Mouse (Mus musculus) regulatory T cell (primary cell): Measurements from ENCODE around the gene Aicda.

Experiments used
- in situ Hi-C: fragments of 300-600 bp; cut with MboI, MseI; formaldehyde crosslinking; loops from one replicate; pipeline ENCODE4 v1.15.1; 2025; ENCODE audit warnings: high pct_unique_total_duplicates

Gene Aicda

DNA sequence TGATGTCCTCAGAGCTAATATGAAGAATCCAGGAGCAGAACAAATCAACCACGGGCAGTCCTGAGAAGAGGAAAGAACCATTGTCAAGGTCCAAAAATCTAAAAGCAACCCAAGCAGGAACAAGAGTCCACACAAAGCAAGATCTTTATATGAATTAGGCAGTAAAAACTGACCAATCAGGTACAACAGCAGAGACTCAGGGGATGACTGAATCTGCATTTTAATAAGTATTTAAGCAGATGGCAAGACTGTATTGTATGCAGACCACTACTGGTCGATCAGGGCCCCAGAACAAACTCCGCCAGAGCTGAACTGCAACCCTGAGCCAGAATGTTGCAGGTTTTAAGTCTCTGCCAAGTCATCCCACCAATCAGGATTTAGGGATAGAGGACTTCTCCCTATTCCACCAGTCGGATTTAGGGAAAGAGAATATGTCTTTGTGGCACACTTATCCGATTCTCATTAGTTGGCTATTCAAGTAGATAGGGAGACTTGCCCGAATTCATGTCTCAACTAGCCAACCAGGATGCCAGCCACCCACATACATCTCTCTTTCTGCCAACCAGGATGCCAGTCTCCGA is 46.6 kb downstream of the Aicda start:
- in situ Hi-C loops = no loop called here

DNA sequence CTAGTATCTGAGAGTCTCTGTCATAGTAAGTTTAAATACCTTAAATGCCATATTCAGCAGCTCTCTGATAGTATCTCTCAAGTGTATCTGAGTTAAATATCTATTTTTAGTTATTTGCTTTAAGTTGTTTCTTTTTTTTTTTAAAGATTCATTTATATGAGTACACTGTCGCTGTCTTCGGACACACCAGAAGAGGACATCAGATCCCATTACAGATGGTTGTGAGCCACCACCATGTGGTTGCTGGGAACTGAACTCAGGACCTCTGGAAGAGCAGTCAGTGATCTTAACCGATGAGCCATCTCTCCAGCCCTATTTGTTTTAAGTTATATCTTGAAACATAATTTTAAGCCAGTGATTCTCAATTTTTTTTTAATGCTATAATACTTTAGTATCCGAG is 47.4 kb downstream of the Aicda start:
- in situ Hi-C loops = no loop called here

DNA sequence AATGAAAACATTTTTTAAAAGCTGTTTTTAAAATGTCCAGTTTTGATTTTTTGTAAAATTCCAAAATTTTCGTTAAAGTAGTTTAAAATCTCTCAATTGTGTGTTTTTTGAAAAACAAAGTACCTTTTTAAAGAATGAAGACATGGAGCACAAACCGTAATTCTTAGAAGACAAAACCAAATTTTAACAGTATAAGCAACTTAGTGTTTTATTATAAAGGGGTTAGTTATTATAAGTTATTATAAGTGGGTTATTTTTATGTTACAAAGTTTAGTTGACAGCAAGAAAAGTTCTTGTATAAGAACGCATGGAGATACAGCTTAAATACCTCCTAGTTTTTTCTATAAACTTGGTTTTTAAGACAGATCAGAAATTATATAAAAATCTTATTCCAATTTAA is 48.0 kb downstream of the Aicda start:
- in situ Hi-C loops = no loop called here

DNA sequence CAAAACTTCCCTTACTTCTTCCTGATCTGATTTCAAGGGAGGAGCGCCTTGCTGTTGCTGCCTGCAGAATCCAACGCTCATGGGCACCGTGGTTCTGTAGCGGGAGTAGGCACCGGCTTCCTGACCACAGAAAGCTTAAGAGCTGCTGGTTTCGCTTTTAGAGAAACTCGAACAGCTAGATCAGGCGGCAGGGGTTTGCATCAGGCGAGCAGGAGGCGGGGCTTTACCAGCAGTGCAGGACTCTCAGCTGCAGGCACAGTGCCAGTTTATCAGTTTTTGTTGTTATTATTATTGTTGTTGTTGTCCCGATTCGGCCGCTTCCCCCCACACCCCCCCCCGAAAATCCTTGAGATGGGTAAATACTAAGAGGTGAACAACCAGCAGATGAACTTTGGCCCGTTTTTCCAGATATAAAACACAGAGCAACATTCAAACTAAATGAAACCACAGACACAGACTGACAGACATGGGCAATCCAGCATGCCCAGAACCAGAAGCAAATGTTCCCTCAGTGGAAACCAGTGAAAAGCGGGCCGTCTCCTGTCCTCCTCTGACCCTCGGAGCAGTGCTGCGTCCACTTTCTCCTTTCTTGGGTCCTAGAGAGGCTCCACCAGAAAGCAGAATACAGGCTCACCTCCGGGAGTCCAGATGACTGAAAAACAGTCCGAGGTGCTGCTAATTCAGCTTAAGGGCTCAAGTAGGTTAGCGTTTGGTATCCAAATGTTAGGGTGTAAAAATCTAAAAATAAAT is 48.8 kb downstream of the Aicda start, which contains the start of gene Apobec1:
Apobec1 (minus strand) TSS at position 203 of the 750 bp plus-strand sequence.
- in situ Hi-C loops = no loop called here

DNA sequence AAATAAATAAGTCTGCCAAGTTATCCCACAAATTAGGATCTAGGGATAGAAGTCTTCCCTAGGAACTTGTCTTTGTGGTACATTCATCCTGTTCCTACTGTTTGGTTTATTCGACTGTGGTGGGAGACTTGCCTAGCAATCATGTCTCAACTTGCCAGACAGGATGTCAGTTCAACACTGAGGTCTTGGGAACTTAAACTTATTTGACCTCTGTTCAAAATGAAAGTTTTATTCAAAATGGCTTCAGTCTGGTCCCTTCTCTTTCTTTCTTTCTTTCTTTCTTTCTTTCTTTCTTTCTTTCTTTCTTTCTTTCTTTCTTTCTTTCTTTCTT is 49.4 kb downstream of the Aicda start:
- in situ Hi-C loops = no loop called here

DNA sequence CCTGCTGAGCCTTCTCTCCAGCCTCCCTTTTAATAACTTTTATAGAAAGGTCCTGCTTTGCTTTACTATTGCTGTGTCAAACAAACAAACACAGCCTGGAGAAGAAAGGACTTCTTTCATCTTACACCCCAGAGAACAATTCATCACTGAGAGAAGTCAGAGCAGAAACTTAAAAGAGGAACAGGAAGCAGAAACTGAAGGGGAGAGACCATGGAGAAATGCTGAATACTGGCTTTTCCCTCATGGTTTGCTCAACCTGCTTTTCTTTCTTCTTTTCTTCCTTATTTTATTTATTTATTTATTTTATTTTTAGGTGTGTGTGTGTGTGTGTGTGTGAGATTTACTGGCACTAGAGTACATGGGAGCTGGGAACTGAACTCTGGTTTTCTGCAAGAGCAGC is 50.7 kb downstream of the Aicda start:
- in situ Hi-C loops = no loop called here

DNA sequence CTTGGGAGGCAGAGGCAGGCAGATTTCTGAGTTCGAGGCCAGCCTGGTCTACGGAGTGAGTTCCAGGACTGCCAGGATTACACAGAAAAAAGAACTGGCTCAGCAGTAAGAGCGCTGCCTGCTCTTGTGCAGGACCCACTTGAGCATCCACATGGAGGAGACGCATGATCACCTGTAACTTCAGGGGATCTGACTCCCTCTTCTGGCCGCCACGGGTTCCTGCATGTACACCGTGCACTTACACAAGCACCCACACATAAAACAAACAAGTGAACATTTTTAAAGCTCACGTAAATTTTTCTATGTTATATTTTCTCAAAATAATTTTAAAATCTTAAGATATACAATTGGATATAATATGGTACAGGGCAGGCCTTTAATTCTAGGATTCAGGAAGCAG is 51.9 kb downstream of the Aicda start:
- in situ Hi-C loops = no loop called here

DNA sequence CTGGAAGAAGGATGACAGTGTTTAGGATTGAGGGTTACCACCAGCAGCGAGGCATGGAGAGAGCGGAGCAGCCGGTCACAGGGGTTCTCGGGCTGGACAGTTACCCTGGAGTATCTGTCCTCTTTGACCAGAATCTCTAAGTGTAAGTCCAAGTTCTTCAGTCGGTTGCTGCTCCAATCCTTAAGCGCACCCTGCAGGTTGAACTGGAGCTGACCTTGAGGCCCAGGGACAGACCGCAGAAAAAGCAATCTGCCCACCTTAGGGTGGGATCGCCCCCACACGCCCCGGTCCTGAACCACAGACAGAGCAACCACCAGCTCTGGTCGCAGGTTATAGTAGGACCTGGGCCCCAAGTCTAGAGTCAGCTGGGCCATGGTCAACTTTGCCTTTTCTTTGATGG is 53.1 kb downstream of the Aicda start:
- in situ Hi-C loops = no loop called here

DNA sequence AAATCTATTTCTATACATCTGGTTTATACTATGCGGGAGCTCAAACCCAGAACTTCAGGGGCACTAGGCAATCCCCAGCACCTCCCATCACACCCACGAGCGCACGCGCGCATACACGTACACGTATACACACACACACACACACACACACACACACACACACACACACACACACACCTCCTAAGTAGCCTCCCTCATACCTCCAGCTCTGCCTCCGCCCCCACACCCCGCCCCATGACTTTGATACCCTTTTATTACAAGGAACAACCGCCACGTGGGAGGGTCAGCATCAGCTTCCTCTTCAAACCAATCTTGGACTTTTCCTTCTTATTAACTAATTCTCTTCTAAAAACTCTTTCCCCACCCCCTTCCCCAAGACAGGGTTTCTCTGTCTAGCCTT is 54.1 kb downstream of the Aicda start:
- in situ Hi-C loops = no loop called here

DNA sequence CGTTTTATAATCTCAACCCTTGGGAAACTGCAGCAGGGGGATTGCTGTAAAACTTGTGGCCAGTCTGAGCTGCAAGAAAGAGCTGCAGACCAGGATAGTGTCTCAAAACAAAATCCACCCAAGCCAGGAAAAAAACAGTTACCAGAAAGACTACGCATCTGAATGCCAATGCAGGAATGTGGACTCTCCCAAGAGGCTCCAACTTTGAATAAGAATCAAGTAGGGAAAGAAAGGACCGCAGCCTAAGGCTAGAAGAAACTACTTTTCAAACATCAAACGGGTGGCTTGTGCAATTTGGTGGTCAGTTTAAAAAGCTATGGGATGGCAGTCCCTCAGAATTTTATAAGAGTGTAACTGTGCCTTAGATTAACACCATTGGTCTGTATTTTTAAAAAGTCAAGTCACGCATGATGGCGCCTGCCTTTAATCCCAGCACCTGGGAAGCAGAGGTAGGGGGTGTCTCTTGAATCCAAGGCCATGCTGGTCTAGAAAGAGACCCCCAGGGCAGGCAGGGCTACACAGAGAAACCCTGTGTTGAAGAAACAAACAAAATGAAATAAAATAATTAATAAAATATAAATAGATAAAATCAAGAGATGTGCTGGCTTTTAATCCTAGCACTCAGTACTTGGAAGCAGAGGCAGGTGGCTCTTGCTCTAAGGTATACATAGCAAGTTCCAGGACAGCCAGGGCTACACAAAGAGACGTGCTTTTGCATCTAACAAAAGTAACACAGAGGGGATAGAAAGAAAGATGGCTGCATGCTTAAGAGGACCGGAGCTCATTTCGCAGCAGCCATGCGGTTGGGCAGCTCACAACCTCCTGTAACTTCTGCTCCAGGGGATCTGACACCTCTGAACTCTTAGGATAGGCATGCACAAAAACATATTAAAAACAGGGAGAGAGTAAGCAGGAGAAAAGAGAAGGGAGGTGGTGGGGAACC is 55.1 kb downstream of the Aicda start:
- in situ Hi-C loops = no loop called here

DNA sequence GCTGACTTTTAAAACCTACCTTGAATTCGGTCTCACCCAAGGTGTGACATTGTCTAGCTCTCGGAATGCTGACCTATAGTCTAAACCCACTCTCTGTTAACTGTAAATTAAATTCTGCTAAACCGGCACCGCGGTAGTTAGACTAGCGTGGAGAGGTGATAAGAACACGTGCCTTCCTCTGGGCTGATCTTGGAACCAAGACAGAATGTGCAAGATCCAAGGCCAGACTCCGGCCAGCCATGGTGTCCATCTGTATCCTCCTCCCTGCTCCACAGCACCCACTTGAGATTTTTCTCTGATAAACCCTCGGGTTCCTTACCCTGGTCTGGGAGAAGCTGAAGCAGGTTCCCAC is 55.8 kb downstream of the Aicda start:
- in situ Hi-C loops = no loop called here

DNA sequence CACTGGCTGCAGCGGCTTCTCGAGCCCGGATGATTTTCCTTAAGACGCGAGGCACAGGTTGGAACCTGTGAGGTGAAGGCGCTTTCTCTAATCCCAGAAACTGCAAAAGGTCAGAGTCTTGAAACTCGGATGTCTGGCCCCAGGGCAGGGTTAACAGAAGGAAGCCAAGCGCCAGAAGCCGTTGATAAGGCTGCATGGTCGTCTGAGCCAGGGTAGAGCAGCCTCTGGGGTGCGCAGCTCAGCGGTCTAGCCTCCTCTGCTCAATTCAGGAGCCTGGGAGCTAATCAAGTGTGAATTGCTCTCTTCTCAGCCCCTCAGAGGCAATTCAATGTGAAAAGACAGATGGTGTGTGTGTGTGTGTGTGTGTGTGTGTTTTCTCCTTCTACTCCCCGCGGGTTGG is 56.2 kb downstream of the Aicda start, which contains the start of gene Gdf3:
Gdf3 (minus strand) TSS at position 317 of the 400 bp plus-strand sequence.
- in situ Hi-C loops = no loop called here

DNA sequence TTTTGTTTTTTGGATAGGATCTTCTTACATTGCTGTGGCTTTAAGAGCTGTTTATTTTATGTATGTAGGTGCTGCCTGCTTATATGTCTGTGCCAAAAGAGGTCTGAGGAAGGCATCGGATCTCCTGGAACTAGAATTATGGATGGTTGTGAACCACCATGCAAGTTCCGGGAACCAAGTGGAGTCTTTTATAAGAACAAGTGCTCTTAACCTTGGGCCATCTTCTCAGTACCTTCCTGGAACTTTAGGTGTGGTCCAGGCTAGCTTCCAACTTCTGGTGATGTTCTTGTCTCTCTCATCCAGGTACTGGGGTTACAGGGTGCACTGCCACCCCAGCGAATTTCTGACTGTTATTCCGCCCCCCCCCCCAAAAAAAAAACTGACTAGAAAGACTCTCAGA is 58.8 kb downstream of the Aicda start:
- in situ Hi-C loops = no loop called here
